Mouse (Mus musculus): ENCODE measurements at regions not wholly inside any gene's neighbourhood (a gene's known extent, or its start where the extent isn't known, plus 50 kb on each side); places are given as distances from the start of the nearest gene placed in this dataset.

- DNase-seq (ENCODE audit: low spot score): no peak
These were observed 2631.2 kb upstream of the 5930422O12Rik start for GRCm38 (mm10) chr8:30797341-30797740.

GRCm38 (mm10) chr8:30817028-30817427 is 2611.5 kb upstream of the 5930422O12Rik start:
- no peak for DNase-seq (ENCODE audit: low spot score)

- DNase-seq (ENCODE audit: low spot score): no peak
These were observed 2605.5 kb upstream of the 5930422O12Rik start for GRCm38 (mm10) chr8:30822835-30823587.

- no peak for DNase-seq (ENCODE audit: low spot score)
These were observed 2604.9 kb upstream of the 5930422O12Rik start for GRCm38 (mm10) chr8:30823588-30823938.

- no peak for DNase-seq (ENCODE audit: low spot score)
These were observed 2602.5 kb upstream of the 5930422O12Rik start for GRCm38 (mm10) chr8:30826021-30826420.

GRCm38 (mm10) chr8:30838056-30838455 is 2590.5 kb upstream of the 5930422O12Rik start:
- DNase-seq (ENCODE audit: low spot score): no peak

- DNase-seq (ENCODE audit: low spot score): peak; percentile 47
These were observed 2588.4 kb upstream of the 5930422O12Rik start for GRCm38 (mm10) chr8:30840064-30840463.

GRCm38 (mm10) chr8:30863017-30863416 is 2565.5 kb upstream of the 5930422O12Rik start:
- no peak for DNase-seq (ENCODE audit: low spot score)

GRCm38 (mm10) chr8:30906044-30906695 is 2522.3 kb upstream of the 5930422O12Rik start:
- no peak for DNase-seq (ENCODE audit: low spot score)

- no peak for DNase-seq (ENCODE audit: low spot score)
These were observed 2514.8 kb upstream of the 5930422O12Rik start for GRCm38 (mm10) chr8:30913664-30914063.

GRCm38 (mm10) chr8:30915127-30915526 is 2513.4 kb upstream of the 5930422O12Rik start:
- no peak for DNase-seq (ENCODE audit: low spot score)

GRCm38 (mm10) chr8:30915601-30916171 is 2512.8 kb upstream of the 5930422O12Rik start:
- DNase-seq (ENCODE audit: low spot score): no peak

- DNase-seq (ENCODE audit: low spot score): no peak
These were observed 2512.2 kb upstream of the 5930422O12Rik start for GRCm38 (mm10) chr8:30916184-30916751.

- DNase-seq (ENCODE audit: low spot score): no peak
These were observed 2507.1 kb upstream of the 5930422O12Rik start for GRCm38 (mm10) chr8:30921451-30921850.

GRCm38 (mm10) chr8:30923301-30924159 is 2505.0 kb upstream of the 5930422O12Rik start:
- DNase-seq (ENCODE audit: low spot score): no peak

GRCm38 (mm10) chr8:30924160-30924534 is 2504.4 kb upstream of the 5930422O12Rik start:
- no peak for DNase-seq (ENCODE audit: low spot score)

- DNase-seq (ENCODE audit: low spot score): no peak
These were observed 2503.9 kb upstream of the 5930422O12Rik start for GRCm38 (mm10) chr8:30924656-30925055.

GRCm38 (mm10) chr8:30937449-30938075 is 2490.9 kb upstream of the 5930422O12Rik start:
- DNase-seq (ENCODE audit: low spot score): no peak

- DNase-seq (ENCODE audit: low spot score): no peak
These were observed 2487.6 kb upstream of the 5930422O12Rik start for GRCm38 (mm10) chr8:30940901-30941300.

- DNase-seq (ENCODE audit: low spot score): no peak
These were observed 2486.9 kb upstream of the 5930422O12Rik start for GRCm38 (mm10) chr8:30941511-30942175.

All from urinary bladder, adult 2 months (tissue).